Mouse (Mus musculus): ENCODE data around the gene Ntf5. TPM values are rescaled to one million over a fixed set of nuclear protein-coding genes. Genes with fewer than 3 reads are reported as not detected.

Gene Ntf5
- total RNA-seq (2023) = not detected

GRCm38 (mm10) chr7:45413113-45413863 is at the start of gene Ntf5:
Ntf5 (plus strand) TSS chr7:45413695.

GRCm38 (mm10) chr7:45366652-45367019 is 46.9 kb upstream of the Ntf5 start, which contains the start of gene Ppfia3:
Ppfia3 (minus strand) TSS chr7:45367019.

GRCm38 (mm10) chr7:45370475-45371311 is 42.8 kb upstream of the Ntf5 start, which contains the start of gene Lin7b:
Lin7b (minus strand) TSS chr7:45370583.

GRCm38 (mm10) chr7:45395578-45396336 is 17.7 kb upstream of the Ntf5 start, which contains the start of gene Snrnp70:
Snrnp70 (minus strand) TSS chr7:45395742.

GRCm38 (mm10) chr7:45405091-45406075 is 8.1 kb upstream of the Ntf5 start, which contains the start of gene Kcna7:
Kcna7 (plus strand) TSS chr7:45405653.

GRCm38 (mm10) chr7:45420615-45420919 is 7.1 kb downstream of the Ntf5 start, which contains the start of gene Lhb:
Lhb (plus strand) TSS chr7:45420820.

GRCm38 (mm10) chr7:45434203-45435015 is 20.9 kb downstream of the Ntf5 start, which contains the start of gene Gys1:
Gys1 (plus strand) TSS chr7:45434844.

GRCm38 (mm10) chr7:45437521-45438276 is 24.2 kb downstream of the Ntf5 start, which contains the start of gene Ruvbl2:
Ruvbl2 (minus strand) TSS chr7:45438096.

GRCm38 (mm10) chr7:45459564-45460140 is 46.2 kb downstream of the Ntf5 start, which contains the start of gene Ftl1:
Ftl1 (minus strand) TSS chr7:45459884.

GRCm38 (mm10) chr7:45466283-45467089 is 53.0 kb downstream of the Ntf5 start, which contains the start of gene Bax:
Bax (minus strand) TSS chr7:45466898.

Other genes starting within 250 kb of the Ntf5 start
- not detected for gene Slc17a7, start 249.7 kb upstream of the Ntf5 start, total RNA-seq (2023)
- gene Gfy, start 234.1 kb upstream of the Ntf5 start, total RNA-seq (2023) = not detected
- not detected for gene Pth2, start 232.7 kb upstream of the Ntf5 start, total RNA-seq (2023)
- gene Ccdc155, start 208.8 kb upstream of the Ntf5 start, total RNA-seq (2023) = not detected
- gene Dkkl1, start 201.5 kb upstream of the Ntf5 start, total RNA-seq (2023) = not detected
- gene Tead2, start 197.9 kb upstream of the Ntf5 start, total RNA-seq (2023) = not detected
- 346 TPM for gene Cd37, start 174.6 kb upstream of the Ntf5 start, total RNA-seq (2023)
- not detected for gene Slc6a16, start 172.6 kb upstream of the Ntf5 start, total RNA-seq (2023)
- gene Slc6a21, start 136.2 kb upstream of the Ntf5 start, total RNA-seq (2023) = not detected
- 10.0 TPM for gene Trpm4, start 79.9 kb upstream of the Ntf5 start, total RNA-seq (2023)
- gene Hrc, start 78.4 kb upstream of the Ntf5 start, total RNA-seq (2023) = not detected
- gene Ppfia3, start 46.7 kb upstream of the Ntf5 start, total RNA-seq (2023) = 0.47 TPM
- gene Lin7b, start 43.1 kb upstream of the Ntf5 start, total RNA-seq (2023) = 2.6 TPM
- 701 TPM for gene Snrnp70, start 18.0 kb upstream of the Ntf5 start, total RNA-seq (2023)
- gene Kcna7, start 8.0 kb upstream of the Ntf5 start, total RNA-seq (2023) = not detected
- gene Lhb, start 7.1 kb downstream of the Ntf5 start, total RNA-seq (2023) = not detected
- 5.9 TPM for gene Gys1, start 21.1 kb downstream of the Ntf5 start, total RNA-seq (2023)
- 50.8 TPM for gene Ruvbl2, start 24.4 kb downstream of the Ntf5 start, total RNA-seq (2023)
- 537 TPM for gene Ftl1, start 46.2 kb downstream of the Ntf5 start, total RNA-seq (2023)
- 74.8 TPM for gene Bax, start 53.2 kb downstream of the Ntf5 start, total RNA-seq (2023)
- not detected for gene Tulp2, start 68.2 kb downstream of the Ntf5 start, total RNA-seq (2023)
- not detected for gene Gm45808, start 73.1 kb downstream of the Ntf5 start, total RNA-seq (2023)
- gene Dhdh, start 75.1 kb downstream of the Ntf5 start, total RNA-seq (2023) = 1.2 TPM
- 80.1 TPM for gene Nucb1, start 96.7 kb downstream of the Ntf5 start, total RNA-seq (2023)
- gene Ppp1r15a, start 112.6 kb downstream of the Ntf5 start, total RNA-seq (2023) = 949 TPM
- 3.9 TPM for gene Plekha4, start 112.6 kb downstream of the Ntf5 start, total RNA-seq (2023)
- 2.9 TPM for gene Hsd17b14, start 141.2 kb downstream of the Ntf5 start, total RNA-seq (2023)
- gene Bcat2, start 156.5 kb downstream of the Ntf5 start, total RNA-seq (2023) = 52.3 TPM
- gene Fgf21, start 201.8 kb downstream of the Ntf5 start, total RNA-seq (2023) = not detected
- gene Fut1, start 203.6 kb downstream of the Ntf5 start, total RNA-seq (2023) = not detected
- gene Izumo1, start 208.1 kb downstream of the Ntf5 start, total RNA-seq (2023) = not detected
- gene Rasip1, start 213.8 kb downstream of the Ntf5 start, total RNA-seq (2023) = 0.47 TPM
- gene Mamstr, start 226.3 kb downstream of the Ntf5 start, total RNA-seq (2023) = not detected

Measured in CD4-positive naive resting alpha-beta T cell, adult 57 days (primary cell).